Mouse (Mus musculus): ENCODE measurements around the gene Htra2. TPM values are rescaled to one million over a fixed set of nuclear protein-coding genes. Genes with fewer than 3 reads are reported as not detected.

Htra2 gene
- polyA plus RNA-seq, 1 experiment from 2014 or later, result 51.1 TPM

DNA sequence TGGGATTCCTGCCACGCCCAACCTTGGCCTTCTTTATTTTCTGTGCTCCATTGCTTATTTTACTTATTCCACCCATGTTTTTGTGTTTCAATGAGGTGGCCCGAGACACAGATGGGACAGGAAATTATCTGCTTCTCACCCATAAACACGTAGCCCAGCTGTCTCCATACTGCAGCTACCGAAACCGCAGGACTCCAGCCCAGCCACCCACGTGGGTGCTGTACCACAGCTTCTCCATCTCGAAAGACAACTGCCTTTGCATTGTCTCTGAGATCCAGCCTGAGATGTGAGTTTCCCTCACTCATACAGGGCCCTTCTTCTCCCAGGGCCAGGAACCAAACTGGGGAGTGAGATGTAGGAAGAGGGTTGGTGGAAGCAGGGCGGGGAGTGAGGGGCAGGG lies 10.9 kb upstream of the Htra2 start:
- H3K4me3 ChIP-seq (ENCODE audit: low read length), result no peak overlapping the region
- no peak overlapping the region for H3K4me2 ChIP-seq (replicated peaks; ENCODE audit: low read depth, low read length)
- H3K27ac ChIP-seq (ENCODE audit: low read depth, low read length), result no peak overlapping the region
- no peak overlapping the region for H3K9ac ChIP-seq (ENCODE audit: low read depth, low read length)
- no peaks in the 10 kb centered on the region for H3K36me3 ChIP-seq (ENCODE audit: control insufficient read depth, insufficient read depth, low read length)
- WGBS, result 56% methylated on average over 8 of the region's 8 CpGs
- ATAC-seq (ENCODE audit: low FRiP score, low TSS enrichment), result no peak
- peaks cover 94% of the 10 kb centered on the region for H3K27me3 ChIP-seq (ENCODE audit: control insufficient read depth, insufficient read depth, low read length)
- H3K9me3 ChIP-seq (ENCODE audit: control insufficient read depth, low read length), result no peaks in the 10 kb centered on the region
- H3K4me1 ChIP-seq (ENCODE audit: control insufficient read depth, insufficient read depth, low read length), result peaks cover 11% of the 10 kb centered on the region

DNA sequence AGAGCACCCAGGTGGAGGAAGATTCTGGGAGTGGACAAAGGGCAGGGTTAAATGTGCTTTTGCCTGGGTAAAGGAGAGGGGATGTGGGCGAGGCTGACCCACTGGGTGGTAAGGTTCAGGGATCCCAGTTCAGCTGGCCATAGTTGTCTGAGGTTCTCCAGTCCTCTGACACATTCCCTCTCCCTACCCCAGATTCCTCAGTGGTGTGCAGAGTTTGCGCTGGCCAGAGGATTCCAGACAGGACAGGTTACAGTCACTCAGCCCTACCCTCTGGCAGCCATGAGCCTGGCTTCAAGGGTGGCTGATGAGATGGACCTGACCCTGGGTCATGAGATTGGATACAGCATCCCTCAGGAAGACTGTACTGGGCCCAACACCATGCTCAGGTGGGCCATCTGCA lies 3.7 kb upstream of the Htra2 start:
- Histone ChIP-seq H3K27ac (ENCODE audit: low read depth, low read length) (no peak overlapping the region), H3K36me3 (ENCODE audit: control insufficient read depth, insufficient read depth, low read length) (peaks cover 18% of the 10 kb centered on the region), H3K4me2 (replicated peaks; ENCODE audit: low read depth, low read length) (no peak overlapping the region), H3K9me3 (ENCODE audit: control insufficient read depth, low read length) (no peaks in the 10 kb centered on the region), H3K4me3 (ENCODE audit: low read length) (no peak overlapping the region), H3K9ac (ENCODE audit: low read depth, low read length) (no peak overlapping the region), H3K27me3 (ENCODE audit: control insufficient read depth, insufficient read depth, low read length) (peaks cover 25% of the 10 kb centered on the region), H3K4me1 (ENCODE audit: control insufficient read depth, insufficient read depth, low read length) (peaks cover 9% of the 10 kb centered on the region)
- 75% methylated on average over 2 of the region's 2 CpGs for WGBS
- no peak for ATAC-seq (ENCODE audit: low FRiP score, low TSS enrichment)

DNA sequence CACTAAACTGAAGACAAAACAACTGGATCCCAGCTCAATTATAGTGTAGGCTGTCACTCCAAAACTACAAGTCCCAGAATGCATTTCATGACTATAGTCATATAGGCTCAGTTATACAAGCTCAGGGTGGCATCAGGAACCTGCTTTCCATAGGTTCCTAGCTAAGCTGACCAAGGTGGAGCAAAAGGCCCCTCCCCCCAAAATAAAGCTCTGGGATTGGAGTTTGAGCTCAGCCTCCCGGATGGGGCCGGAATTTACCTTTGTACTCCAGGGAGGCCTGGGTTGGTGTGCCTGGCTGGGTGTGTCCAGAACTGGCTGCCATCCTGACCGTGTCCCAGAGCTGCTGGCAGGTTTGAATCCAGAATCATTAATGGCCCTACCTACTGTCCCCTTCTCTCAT lies 2.7 kb upstream of the Htra2 start, which contains the start of gene Dqx1:
TSS of gene Dqx1 (plus strand) at position 55 of the 400 bp plus-strand sequence.
- H3K4me1 ChIP-seq (ENCODE audit: control insufficient read depth, insufficient read depth, low read length), result peaks cover 15% of the 10 kb centered on the region
- H3K27ac ChIP-seq (ENCODE audit: low read depth, low read length), result no peak within 1 kb of the TSS
- H3K4me3 ChIP-seq (ENCODE audit: low read length), result no peak within 1 kb of the TSS
- H3K9ac ChIP-seq (ENCODE audit: low read depth, low read length), result no peak within 1 kb of the TSS; the same call in 1 of the 2 replicates
- WGBS, result 54% methylated on average over 3 of the region's 3 CpGs
- H3K9me3 ChIP-seq (ENCODE audit: control insufficient read depth, low read length), result no peaks in the 10 kb centered on the region
- H3K4me2 ChIP-seq (replicated peaks; ENCODE audit: low read depth, low read length), result no peak within 1 kb of the TSS
- no peak for ATAC-seq (ENCODE audit: low FRiP score, low TSS enrichment)
- H3K27me3 ChIP-seq (ENCODE audit: control insufficient read depth, insufficient read depth, low read length), result peaks cover 16% of the 10 kb centered on the region
- peaks cover 18% of the 10 kb centered on the region for H3K36me3 ChIP-seq (ENCODE audit: control insufficient read depth, insufficient read depth, low read length)

DNA sequence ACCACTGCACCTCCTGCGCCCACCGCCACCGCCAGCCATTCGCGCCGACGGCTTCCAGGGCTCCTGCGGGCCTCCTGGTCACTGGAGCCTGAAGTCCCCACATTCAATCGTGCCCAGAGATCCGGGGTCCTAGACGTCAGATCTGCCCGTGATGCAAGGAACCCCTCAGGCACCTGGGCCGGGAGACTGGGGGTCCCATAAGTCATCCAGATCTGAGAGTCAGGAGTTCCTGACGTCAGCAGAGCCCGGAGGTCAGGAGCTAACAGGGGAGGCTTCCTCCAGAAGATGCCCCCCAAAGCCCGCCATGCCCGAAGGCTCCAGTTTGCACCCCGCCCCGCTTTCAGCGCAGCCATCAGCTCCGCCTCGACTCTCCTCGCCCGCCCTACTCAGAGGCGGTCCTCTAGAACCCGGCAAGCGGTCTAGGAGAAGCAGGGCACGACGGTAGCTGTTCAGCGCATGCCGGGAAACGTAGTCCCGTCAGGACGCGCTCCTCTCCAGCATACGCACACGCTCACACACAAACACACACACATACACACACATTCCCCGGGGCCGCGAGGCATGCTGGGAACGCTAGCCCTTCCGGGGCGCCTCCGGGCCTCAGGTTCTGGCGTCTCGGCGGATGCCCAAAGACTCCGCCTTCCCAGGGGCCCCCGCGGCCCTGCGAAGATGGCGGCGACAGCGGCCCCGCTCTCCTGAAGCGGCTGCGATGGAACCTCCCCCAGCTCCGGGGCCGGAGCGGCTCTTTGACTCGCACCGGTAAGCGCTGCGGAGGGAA lies 810 bp downstream of the Htra2 start, which contains the start of gene Aup1:
TSS of gene Aup1 (plus strand) at position 448 of the 778 bp plus-strand sequence.
- H3K36me3 ChIP-seq (ENCODE audit: control insufficient read depth, insufficient read depth, low read length), result peaks cover 43% of the 10 kb centered on the region
- peaks cover 20% of the 10 kb centered on the region for H3K4me1 ChIP-seq (ENCODE audit: control insufficient read depth, insufficient read depth, low read length)
- H3K9me3 ChIP-seq (ENCODE audit: control insufficient read depth, low read length), result no peaks in the 10 kb centered on the region
- peak; percentile 96 for ATAC-seq (ENCODE audit: low FRiP score, low TSS enrichment)
- H3K27me3 ChIP-seq (ENCODE audit: control insufficient read depth, insufficient read depth, low read length), result no peaks in the 10 kb centered on the region
- peak within 1 kb of the TSS; percentile 95 for H3K4me2 ChIP-seq (replicated peaks; ENCODE audit: low read depth, low read length)
- 1% methylated on average over 50 of the region's 64 CpGs for WGBS
- H3K9ac ChIP-seq (ENCODE audit: low read depth, low read length), result peak within 1 kb of the TSS; percentile 91
- H3K4me3 ChIP-seq (ENCODE audit: low read length), result peak within 1 kb of the TSS; percentile 70
- H3K27ac ChIP-seq (ENCODE audit: low read depth, low read length), result peak within 1 kb of the TSS; percentile 79

DNA sequence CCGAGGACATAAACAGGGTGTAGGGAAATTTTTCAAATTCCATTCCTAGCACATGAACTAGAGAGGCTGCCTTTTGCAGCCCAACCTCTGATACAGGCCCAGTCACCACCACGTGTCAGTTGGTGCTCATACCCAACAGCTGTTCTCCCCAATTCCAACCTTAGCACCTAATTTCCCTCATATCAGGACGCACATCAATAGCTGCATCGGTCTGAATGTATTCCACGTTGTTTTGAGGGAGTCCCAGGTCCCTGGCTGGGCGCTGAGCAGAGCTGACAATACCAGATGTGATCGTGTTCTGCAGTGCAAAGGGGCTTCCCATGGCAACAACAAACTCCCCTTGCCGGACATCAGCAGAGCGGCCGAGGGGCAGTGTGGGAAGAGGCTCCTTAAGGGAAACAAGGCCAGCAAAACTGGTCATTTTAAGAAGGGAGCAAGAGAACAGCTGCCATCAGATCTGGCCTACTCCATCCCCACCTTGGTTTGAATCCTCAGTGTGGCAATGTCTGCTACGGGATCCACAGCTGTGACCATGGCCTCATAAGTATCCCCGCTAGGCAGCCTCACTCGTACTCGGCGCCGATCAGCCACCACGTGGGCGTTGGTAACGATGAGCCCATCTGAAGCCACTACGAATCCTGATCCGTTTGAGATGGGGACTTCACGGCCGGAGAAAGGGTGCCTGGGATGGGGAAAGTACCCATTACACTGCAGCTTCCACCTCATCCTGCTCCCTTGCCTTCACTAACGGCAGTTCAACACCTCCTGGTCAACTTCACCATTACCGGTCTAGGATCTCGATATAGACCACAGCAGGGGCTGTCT lies 1.7 kb downstream of the Htra2 start:
- Histone ChIP-seq H3K9ac (ENCODE audit: low read depth, low read length) (peak overlapping the region; percentile 91), H3K4me2 (replicated peaks; ENCODE audit: low read depth, low read length) (peak overlapping the region; percentile 95), H3K27ac (ENCODE audit: low read depth, low read length) (peak overlapping the region; percentile 79), H3K27me3 (ENCODE audit: control insufficient read depth, insufficient read depth, low read length) (no peaks in the 10 kb centered on the region), H3K36me3 (ENCODE audit: control insufficient read depth, insufficient read depth, low read length) (peaks cover 43% of the 10 kb centered on the region), H3K4me3 (ENCODE audit: low read length) (peak overlapping the region; percentile 70), H3K9me3 (ENCODE audit: control insufficient read depth, low read length) (no peaks in the 10 kb centered on the region), H3K4me1 (ENCODE audit: control insufficient read depth, insufficient read depth, low read length) (peaks cover 20% of the 10 kb centered on the region)
- ATAC-seq (ENCODE audit: low FRiP score, low TSS enrichment), result no peak; the same call in 1 of the 2 replicates
- WGBS, result 3% methylated on average over 26 of the region's 26 CpGs

DNA sequence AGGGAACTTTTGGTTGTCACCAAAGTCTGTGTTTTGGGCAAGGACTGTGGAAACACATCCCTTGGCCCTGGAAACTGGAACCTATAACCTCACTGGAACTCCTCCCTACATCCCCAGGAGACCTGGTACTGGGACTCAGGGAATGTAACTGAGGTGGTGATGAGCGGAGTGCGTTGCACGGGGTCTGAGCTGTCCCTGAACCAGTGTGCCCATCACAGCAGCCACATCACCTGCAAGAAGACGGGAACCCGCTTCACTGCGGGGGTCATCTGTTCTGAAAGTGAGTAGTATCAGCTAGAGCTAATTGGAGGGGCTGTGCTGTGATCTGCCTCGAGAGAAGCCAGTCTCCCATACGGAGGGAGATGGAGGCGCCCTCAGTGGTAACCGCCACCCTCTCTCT lies 5.7 kb downstream of the Htra2 start:
- ATAC-seq (ENCODE audit: low FRiP score, low TSS enrichment), result no peak
- Histone ChIP-seq H3K4me3 (ENCODE audit: low read length) (no peak overlapping the region), H3K9ac (ENCODE audit: low read depth, low read length) (no peak overlapping the region), H3K36me3 (ENCODE audit: control insufficient read depth, insufficient read depth, low read length) (peaks cover 25% of the 10 kb centered on the region), H3K27ac (ENCODE audit: low read depth, low read length) (no peak overlapping the region), H3K9me3 (ENCODE audit: control insufficient read depth, low read length) (no peaks in the 10 kb centered on the region), H3K27me3 (ENCODE audit: control insufficient read depth, insufficient read depth, low read length) (no peaks in the 10 kb centered on the region), H3K4me1 (ENCODE audit: control insufficient read depth, insufficient read depth, low read length) (peaks cover 11% of the 10 kb centered on the region), H3K4me2 (replicated peaks; ENCODE audit: low read depth, low read length) (no peak overlapping the region)
- WGBS, result 74% methylated on average over 10 of the region's 10 CpGs

DNA sequence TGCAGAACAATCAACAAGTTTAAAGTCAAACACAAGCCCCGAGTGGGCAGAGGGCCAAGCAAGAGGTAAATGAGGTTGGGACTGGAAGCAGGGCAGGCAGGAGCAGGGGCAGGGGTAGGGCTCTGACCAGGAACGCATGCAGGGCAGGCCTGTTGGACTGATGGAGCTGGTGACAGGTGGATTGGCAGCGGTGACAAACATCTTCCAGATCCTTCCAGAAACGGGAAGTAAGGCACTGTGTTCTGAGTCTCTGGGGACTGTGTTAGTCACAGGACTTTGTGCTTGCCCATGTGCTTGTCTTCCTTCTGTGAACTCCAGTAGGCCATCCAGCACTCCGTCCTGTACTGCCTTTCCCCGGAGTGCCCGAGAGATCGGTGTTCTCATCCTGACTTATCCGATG lies 10.3 kb downstream of the Htra2 start:
- Histone ChIP-seq H3K4me3 (ENCODE audit: low read length) (no peak overlapping the region), H3K4me2 (replicated peaks; ENCODE audit: low read depth, low read length) (no peak overlapping the region), H3K27me3 (ENCODE audit: control insufficient read depth, insufficient read depth, low read length) (no peaks in the 10 kb centered on the region), H3K9ac (ENCODE audit: low read depth, low read length) (no peak overlapping the region), H3K36me3 (ENCODE audit: control insufficient read depth, insufficient read depth, low read length) (peaks cover 4% of the 10 kb centered on the region; the same call in 1 of the 2 replicates), H3K4me1 (ENCODE audit: control insufficient read depth, insufficient read depth, low read length) (no peaks in the 10 kb centered on the region), H3K9me3 (ENCODE audit: control insufficient read depth, low read length) (no peaks in the 10 kb centered on the region), H3K27ac (ENCODE audit: low read depth, low read length) (no peak overlapping the region)
- ATAC-seq (ENCODE audit: low FRiP score, low TSS enrichment), result no peak
- 70% methylated on average over 9 of the region's 9 CpGs for WGBS

DNA sequence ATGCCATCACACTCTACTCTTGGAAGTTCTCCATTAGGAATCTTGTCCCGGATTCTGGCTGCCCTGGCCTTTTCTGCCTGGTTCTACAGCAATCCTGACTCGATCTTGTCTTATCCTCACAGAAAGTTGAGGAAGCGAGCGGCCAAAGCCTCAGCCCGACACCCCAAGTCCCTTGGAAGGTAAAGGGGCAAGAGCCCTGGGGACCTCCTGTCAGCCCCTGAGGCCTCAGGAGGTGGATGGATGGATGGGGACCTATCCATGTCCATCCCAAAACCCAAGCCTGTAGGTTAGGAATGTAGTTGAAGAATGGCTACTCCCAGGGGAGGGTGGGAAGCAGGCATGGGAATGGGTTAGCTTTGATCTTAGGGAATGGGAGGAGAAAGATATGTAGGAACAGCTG lies 11.1 kb downstream of the Htra2 start:
- H3K4me2 ChIP-seq (replicated peaks; ENCODE audit: low read depth, low read length), result no peak overlapping the region
- ATAC-seq (ENCODE audit: low FRiP score, low TSS enrichment), result no peak
- H3K4me1 ChIP-seq (ENCODE audit: control insufficient read depth, insufficient read depth, low read length), result 0 out of 2 replicates have a peak, but pooled peaks cover under 1% of the 10 kb centered on the region
- H3K9me3 ChIP-seq (ENCODE audit: control insufficient read depth, low read length), result no peaks in the 10 kb centered on the region
- no peak overlapping the region for H3K4me3 ChIP-seq (ENCODE audit: low read length)
- H3K9ac ChIP-seq (ENCODE audit: low read depth, low read length), result no peak overlapping the region
- no peak overlapping the region for H3K27ac ChIP-seq (ENCODE audit: low read depth, low read length)
- H3K36me3 ChIP-seq (ENCODE audit: control insufficient read depth, insufficient read depth, low read length), result 0 out of 2 replicates have a peak, but pooled peaks cover 4% of the 10 kb centered on the region
- 88% methylated on average over 5 of the region's 5 CpGs for WGBS
- H3K27me3 ChIP-seq (ENCODE audit: control insufficient read depth, insufficient read depth, low read length), result no peaks in the 10 kb centered on the region
